Mouse (Mus musculus): Measurements from ENCODE around the gene Anks6. TPM values are rescaled to one million over a fixed set of nuclear protein-coding genes. Genes with fewer than 3 reads are reported as not detected.

Anks6 gene
- total and polyA plus RNA-seq, 2 experiments, result 0.40 to 0.46 TPM

GRCm38 (mm10) chr4:47010400-47011231 is 46.6 kb downstream of the Anks6 start:
- Histone ChIP-seq H3K4me1 (ENCODE audit: control insufficient read depth, insufficient read depth, low read length) (no peaks in the 10 kb centered on the region), H3K27ac (replicated peaks; ENCODE audit: insufficient read depth, low read depth, low read length) (no peak overlapping the region), H3K36me3 (ENCODE audit: control insufficient read depth, insufficient read depth, low read length) (no peaks in the 10 kb centered on the region), H3K4me3 (ENCODE audit: insufficient read depth, low read depth, low read length) (no peak overlapping the region), H3K9ac (ENCODE audit: low read depth, low read length) (no peak overlapping the region), H3K79me2 (ENCODE audit: control insufficient read depth, insufficient read depth, low read length) (no peaks in the 10 kb centered on the region), H3K27me3 (ENCODE audit: control insufficient read depth, insufficient read depth, low read length) (no peaks in the 10 kb centered on the region)
- no peak for TF ChIP-seq POLR2A (IDR thresholded peaks at IDR 0.05; ENCODE audit: extremely low read depth, insufficient read depth, low read length)
- TF ChIP-seq CTCF (IDR thresholded peaks at IDR 0.05; ENCODE audit: low read depth, low read length), result no peak
- 48% methylated on average over 12 of the region's 12 CpGs for WGBS
- peak; percentile 22 for DNase-seq (ENCODE audit: extremely low read depth, low read depth, low spot score)

- H3K4me1 ChIP-seq (ENCODE audit: control insufficient read depth, insufficient read depth, low read length), result no peaks in the 10 kb centered on the region
- H3K36me3 ChIP-seq (ENCODE audit: control insufficient read depth, insufficient read depth, low read length), result no peaks in the 10 kb centered on the region
- no peak overlapping the region for H3K9ac ChIP-seq (ENCODE audit: low read depth, low read length)
- no peak overlapping the region for H3K4me3 ChIP-seq (ENCODE audit: insufficient read depth, low read depth, low read length)
- H3K27ac ChIP-seq (replicated peaks; ENCODE audit: insufficient read depth, low read depth, low read length), result no peak overlapping the region
- TF ChIP-seq CTCF (IDR thresholded peaks at IDR 0.05; ENCODE audit: low read depth, low read length) (peak; percentile 59), POLR2A (IDR thresholded peaks at IDR 0.05; ENCODE audit: extremely low read depth, insufficient read depth, low read length) (no peak)
- DNase-seq (ENCODE audit: extremely low read depth, low read depth, low spot score), result peak; percentile 30
- WGBS, result 59% methylated on average over 8 of the region's 8 CpGs
- H3K27me3 ChIP-seq (ENCODE audit: control insufficient read depth, insufficient read depth, low read length), result no peaks in the 10 kb centered on the region
- H3K79me2 ChIP-seq (ENCODE audit: control insufficient read depth, insufficient read depth, low read length), result no peaks in the 10 kb centered on the region
Measured at GRCm38 (mm10) chr4:47000626-47001395, 56.4 kb downstream of the Anks6 start.

- Histone ChIP-seq H3K79me2 (ENCODE audit: control insufficient read depth, insufficient read depth, low read length) (no peaks in the 10 kb centered on the region), H3K9ac (ENCODE audit: low read depth, low read length) (no peak overlapping the region), H3K27ac (replicated peaks; ENCODE audit: insufficient read depth, low read depth, low read length) (no peak overlapping the region), H3K27me3 (ENCODE audit: control insufficient read depth, insufficient read depth, low read length) (no peaks in the 10 kb centered on the region), H3K4me1 (ENCODE audit: control insufficient read depth, insufficient read depth, low read length) (no peaks in the 10 kb centered on the region), H3K4me3 (ENCODE audit: insufficient read depth, low read depth, low read length) (no peak overlapping the region), H3K36me3 (ENCODE audit: control insufficient read depth, insufficient read depth, low read length) (no peaks in the 10 kb centered on the region)
- TF ChIP-seq CTCF (IDR thresholded peaks at IDR 0.05; ENCODE audit: low read depth, low read length) (no peak), POLR2A (IDR thresholded peaks at IDR 0.05; ENCODE audit: extremely low read depth, insufficient read depth, low read length) (no peak)
- 72% methylated on average over 2 of the region's 2 CpGs for WGBS
- DNase-seq (ENCODE audit: extremely low read depth, low read depth, low spot score), result no peak
Measured at GRCm38 (mm10) chr4:46997969-46998368, 59.3 kb downstream of the Anks6 start.

- Histone ChIP-seq H3K79me2 (ENCODE audit: control insufficient read depth, insufficient read depth, low read length) (no peaks in the 10 kb centered on the region), H3K4me3 (ENCODE audit: insufficient read depth, low read depth, low read length) (no peak overlapping the region), H3K9ac (ENCODE audit: low read depth, low read length) (no peak overlapping the region), H3K4me1 (ENCODE audit: control insufficient read depth, insufficient read depth, low read length) (peaks cover 15% of the 10 kb centered on the region), H3K36me3 (ENCODE audit: control insufficient read depth, insufficient read depth, low read length) (no peaks in the 10 kb centered on the region), H3K27me3 (ENCODE audit: control insufficient read depth, insufficient read depth, low read length) (no peaks in the 10 kb centered on the region), H3K27ac (replicated peaks; ENCODE audit: insufficient read depth, low read depth, low read length) (no peak overlapping the region)
- 5% methylated on average over 8 of the region's 8 CpGs for WGBS
- no peak for TF ChIP-seq POLR2A (IDR thresholded peaks at IDR 0.05; ENCODE audit: extremely low read depth, insufficient read depth, low read length)
- TF ChIP-seq CTCF (IDR thresholded peaks at IDR 0.05; ENCODE audit: low read depth, low read length), result no peak
- peak; percentile 32 for DNase-seq (ENCODE audit: extremely low read depth, low read depth, low spot score)
Measured at GRCm38 (mm10) chr4:46992827-46993473, 64.3 kb downstream of the Anks6 start.

- peaks cover 18% of the 10 kb centered on the region for H3K4me1 ChIP-seq (ENCODE audit: control insufficient read depth, insufficient read depth, low read length)
- no peak overlapping the region for H3K27ac ChIP-seq (replicated peaks; ENCODE audit: insufficient read depth, low read depth, low read length)
- TF ChIP-seq CTCF (IDR thresholded peaks at IDR 0.05; ENCODE audit: low read depth, low read length) (no peak), POLR2A (IDR thresholded peaks at IDR 0.05; ENCODE audit: extremely low read depth, insufficient read depth, low read length) (no peak)
- H3K27me3 ChIP-seq (ENCODE audit: control insufficient read depth, insufficient read depth, low read length), result no peaks in the 10 kb centered on the region
- no peaks in the 10 kb centered on the region for H3K36me3 ChIP-seq (ENCODE audit: control insufficient read depth, insufficient read depth, low read length)
- no peak overlapping the region for H3K9ac ChIP-seq (ENCODE audit: low read depth, low read length)
- WGBS, result 2% methylated on average over 31 of the region's 31 CpGs
- no peaks in the 10 kb centered on the region for H3K79me2 ChIP-seq (ENCODE audit: control insufficient read depth, insufficient read depth, low read length)
- H3K4me3 ChIP-seq (ENCODE audit: insufficient read depth, low read depth, low read length), result peak overlapping the region; percentile 66; the same call in 1 of the 2 replicates
- DNase-seq (ENCODE audit: extremely low read depth, low read depth, low spot score), result peak; percentile 1
Measured at GRCm38 (mm10) chr4:46991959-46992316, 65.3 kb downstream of the Anks6 start.
